Mouse (Mus musculus) midbrain, embryonic 11.5 days (tissue): ENCODE data around the gene Runx2. TPM values are rescaled to one million over a fixed set of nuclear protein-coding genes. Genes with fewer than 3 reads are reported as not detected.

ENCODE experiments used
- ATAC-seq: fragments of 200-750 bp; cut with Nextera tagmentation; 2 replicates; pipeline ENCODE4 v1.8.0; 2017; ENCODE audit warnings: moderate TSS enrichment, moderate library complexity; ENCODE audit not compliant: low FRiP score
- DNase-seq: peaks from one replicate; pipeline ENCODE4 v3.0.0; 2015; ENCODE audit warnings: low spot score; ENCODE audit errors: missing footprints
- H3K27ac ChIP-seq: fragments of 300-500 bp; sonication (generic); 2 replicates; pipeline ENCODE4 v1.5.1; 2014; ENCODE audit warnings: low read depth, low read length
- H3K27me3 ChIP-seq: fragments of 300-500 bp; sonication (generic); 2 replicates; pipeline ENCODE4 v1.6.1; 2014; ENCODE audit warnings: mild to moderate bottlenecking, low read length, moderate library complexity, mixed read lengths; ENCODE audit not compliant: control insufficient read depth, insufficient read depth
- H3K36me3 ChIP-seq: fragments of 300-500 bp; sonication (generic); 2 replicates; pipeline ENCODE4 v1.6.1; 2014; ENCODE audit warnings: mild to moderate bottlenecking, low read length, moderate library complexity, mixed read lengths; ENCODE audit not compliant: control insufficient read depth, insufficient read depth
- H3K4me1 ChIP-seq: fragments of 300-500 bp; sonication (generic); 2 replicates; pipeline ENCODE4 v1.6.1; 2014; ENCODE audit warnings: low read length; ENCODE audit not compliant: control insufficient read depth, insufficient read depth
- H3K4me2 ChIP-seq: fragments of 300-500 bp; sonication (generic); 2 replicates; pipeline ENCODE4 v1.6.1; 2014; ENCODE audit warnings: mild to moderate bottlenecking, moderate library complexity
- H3K4me3 ChIP-seq: fragments of 300-500 bp; sonication (generic); 2 replicates; pipeline ENCODE4 v1.5.1; 2014; ENCODE audit warnings: low read depth, low read length
- H3K9ac ChIP-seq: fragments of 300-500 bp; sonication (generic); 2 replicates; pipeline ENCODE4 v1.6.1; 2014; ENCODE audit warnings: low read length
- H3K9me3 ChIP-seq: fragments of 300-500 bp; sonication (generic); 2 replicates; pipeline ENCODE4 v1.6.1; 2016; ENCODE audit warnings: low read length; ENCODE audit not compliant: control insufficient read depth
- WGBS: fragments of 180-500 bp; shearing (Covaris S2); extraction: QIAGEN DNeasy Blood & Tissue Kit; methylation state at CpG from one replicate; pipeline ENCODE4 v1.1.7; 2014; 5-methylcytosine and 5-hydroxymethylcytosine counted together
- polyA plus RNA-seq: library from polyadenylated mRNA; unstranded; fragments of >200 nt; fragmentation: Nextera tagmentation; extraction: Ambion mirVana; gene quantifications from 2 replicates; pipeline ENCODE4 v1.2.1, GENCODE M21; 2014

Gene Runx2
- polyA plus RNA-seq, 1 experiment from 2014 or later: 0.46 TPM

GRCm38 (mm10) chr17:44520122-44521075 is 294.2 kb downstream of the Runx2 start:
- Histone ChIP-seq H3K9ac (no peak overlapping the region), H3K9me3 (no peaks in the 10 kb centered on the region), H3K4me2 (no peak overlapping the region), H3K4me3 (no peak overlapping the region), H3K36me3 (no peaks in the 10 kb centered on the region), H3K27me3 (no peaks in the 10 kb centered on the region; the same call in 1 of the 2 replicates), H3K27ac (no peak overlapping the region), H3K4me1 (no peaks in the 10 kb centered on the region)
- 81% methylated on average over 11 of the region's 11 CpGs for WGBS
- DNase-seq: no peak
- no peak for ATAC-seq

- Histone ChIP-seq H3K27ac (no peak overlapping the region), H3K9ac (no peak overlapping the region), H3K4me1 (no peaks in the 10 kb centered on the region), H3K27me3 (no peaks in the 10 kb centered on the region), H3K4me2 (no peak overlapping the region), H3K4me3 (no peak overlapping the region), H3K9me3 (no peaks in the 10 kb centered on the region), H3K36me3 (no peaks in the 10 kb centered on the region)
- 80% methylated on average over 3 of the region's 3 CpGs for WGBS
- no peak for ATAC-seq
- DNase-seq: no peak
Measured at GRCm38 (mm10) chr17:44519356-44519755, 295.2 kb downstream of the Runx2 start.

- Histone ChIP-seq H3K4me1 (no peaks in the 10 kb centered on the region), H3K4me2 (no peak overlapping the region), H3K27ac (no peak overlapping the region), H3K36me3 (no peaks in the 10 kb centered on the region), H3K9ac (no peak overlapping the region), H3K9me3 (no peaks in the 10 kb centered on the region), H3K4me3 (no peak overlapping the region), H3K27me3 (no peaks in the 10 kb centered on the region)
- WGBS: 92% methylated on average over 6 of the region's 6 CpGs
- DNase-seq (no peak), ATAC-seq (no peak)
Measured at GRCm38 (mm10) chr17:44518156-44518555, 296.4 kb downstream of the Runx2 start.

- Histone ChIP-seq H3K9me3 (no peaks in the 10 kb centered on the region), H3K27me3 (no peaks in the 10 kb centered on the region), H3K4me1 (no peaks in the 10 kb centered on the region), H3K4me3 (no peak overlapping the region), H3K27ac (no peak overlapping the region), H3K9ac (no peak overlapping the region), H3K36me3 (no peaks in the 10 kb centered on the region), H3K4me2 (no peak overlapping the region)
- no peak for DNase-seq
- WGBS: 66% methylated on average over 7 of the region's 7 CpGs
- ATAC-seq: no peak
Measured at GRCm38 (mm10) chr17:44508198-44508715, 306.3 kb downstream of the Runx2 start.

GRCm38 (mm10) chr17:44507741-44508140 is 306.9 kb downstream of the Runx2 start:
- Histone ChIP-seq H3K9ac (no peak overlapping the region), H3K36me3 (no peaks in the 10 kb centered on the region), H3K27me3 (no peaks in the 10 kb centered on the region), H3K9me3 (no peaks in the 10 kb centered on the region), H3K27ac (no peak overlapping the region), H3K4me2 (no peak overlapping the region), H3K4me3 (no peak overlapping the region), H3K4me1 (no peaks in the 10 kb centered on the region)
- DNase-seq (no peak), ATAC-seq (no peak)
- 83% methylated on average over 3 of the region's 3 CpGs for WGBS

GRCm38 (mm10) chr17:44506524-44506923 is 308.1 kb downstream of the Runx2 start:
- Histone ChIP-seq H3K36me3 (no peaks in the 10 kb centered on the region), H3K27ac (no peak overlapping the region), H3K4me1 (no peaks in the 10 kb centered on the region), H3K9ac (no peak overlapping the region), H3K9me3 (no peaks in the 10 kb centered on the region), H3K4me2 (no peak overlapping the region), H3K4me3 (no peak overlapping the region), H3K27me3 (no peaks in the 10 kb centered on the region)
- ATAC-seq: peak; percentile 52; the same call in 1 of the 2 replicates
- no peak for DNase-seq
- 67% methylated on average over 3 of the region's 3 CpGs for WGBS

GRCm38 (mm10) chr17:44504794-44505317 is 309.7 kb downstream of the Runx2 start:
- Histone ChIP-seq H3K9me3 (no peaks in the 10 kb centered on the region), H3K27me3 (no peaks in the 10 kb centered on the region), H3K27ac (no peak overlapping the region), H3K9ac (no peak overlapping the region), H3K36me3 (no peaks in the 10 kb centered on the region), H3K4me2 (no peak overlapping the region), H3K4me3 (no peak overlapping the region), H3K4me1 (no peaks in the 10 kb centered on the region)
- ATAC-seq: no peak
- DNase-seq: no peak
- WGBS: 89% methylated on average over 10 of the region's 10 CpGs

GRCm38 (mm10) chr17:44502176-44502575 is 312.4 kb downstream of the Runx2 start:
- Histone ChIP-seq H3K9me3 (no peaks in the 10 kb centered on the region), H3K4me2 (no peak overlapping the region), H3K9ac (no peak overlapping the region), H3K27me3 (no peaks in the 10 kb centered on the region), H3K36me3 (no peaks in the 10 kb centered on the region), H3K4me1 (no peaks in the 10 kb centered on the region), H3K27ac (no peak overlapping the region), H3K4me3 (no peak overlapping the region)
- no peak for DNase-seq
- WGBS: 91% methylated on average over 5 of the region's 5 CpGs
- no peak for ATAC-seq

- 84% methylated on average over 11 of the region's 11 CpGs for whole genome bisulfite sequencing
- Histone ChIP-seq H3K9me3 (no peaks in the 10 kb centered on the region), H3K36me3 (no peaks in the 10 kb centered on the region), H3K4me3 (no peak overlapping the region), H3K4me1 (no peaks in the 10 kb centered on the region), H3K9ac (no peak overlapping the region), H3K4me2 (no peak overlapping the region), H3K27ac (no peak overlapping the region), H3K27me3 (no peaks in the 10 kb centered on the region)
- ATAC-seq: no peak
- no peak for DNase-seq
Measured at GRCm38 (mm10) chr17:44500306-44500899, 314.2 kb downstream of the Runx2 start.
